Mouse (Mus musculus) midbrain, embryonic 15.5 days (tissue): ENCODE results near the gene Lefty2. TPM values are rescaled to one million over a fixed set of nuclear protein-coding genes. Genes with fewer than 3 reads are reported as not detected.

Experiments
- ATAC-seq: fragments of 200-750 bp; cut with Nextera tagmentation; replicated peaks from 2 replicates; pipeline ENCODE4 v1.8.0; 2017; ENCODE audit warnings: moderate TSS enrichment
- H3K27ac ChIP-seq: fragments of 300-500 bp; sonication (generic); 2 replicates; pipeline ENCODE4 v1.5.1; 2015; ENCODE audit warnings: mild to moderate bottlenecking, inconsistent platforms
- H3K27me3 ChIP-seq: fragments of 300-500 bp; sonication (generic); replicated peaks from 2 replicates; pipeline ENCODE4 v1.6.1; 2015; ENCODE audit warnings: inconsistent platforms
- H3K36me3 ChIP-seq: fragments of 300-500 bp; sonication (generic); replicated peaks from 2 replicates; pipeline ENCODE4 v1.6.1; 2015; ENCODE audit warnings: inconsistent platforms
- H3K4me1 ChIP-seq: fragments of 300-500 bp; sonication (generic); 2 replicates; pipeline ENCODE4 v1.6.1; 2015; ENCODE audit warnings: inconsistent platforms
- H3K4me2 ChIP-seq: fragments of 300-500 bp; sonication (generic); 2 replicates; pipeline ENCODE4 v1.6.1; 2015; ENCODE audit warnings: inconsistent platforms, mild to moderate bottlenecking, moderate library complexity
- H3K4me3 ChIP-seq: fragments of 300-500 bp; sonication (generic); 2 replicates; pipeline ENCODE4 v1.5.1; 2015; ENCODE audit warnings: mild to moderate bottlenecking, inconsistent platforms
- H3K9ac ChIP-seq: fragments of 300-500 bp; sonication (generic); 2 replicates; pipeline ENCODE4 v1.6.1; 2015; ENCODE audit warnings: mild to moderate bottlenecking, inconsistent platforms
- H3K9me3 ChIP-seq: fragments of 300-500 bp; sonication (generic); 2 replicates; pipeline ENCODE4 v1.6.1; 2016; ENCODE audit warnings: inconsistent platforms
- WGBS: fragments of 180-500 bp; shearing (Covaris S2); methylation state at CpG from one replicate; pipeline ENCODE4 v1.1.7; 2015; ENCODE audit warnings: mixed read lengths; 5-methylcytosine and 5-hydroxymethylcytosine counted together
- polyA plus RNA-seq: library from polyadenylated mRNA; unstranded; fragments of >200 nt; fragmentation: Nextera tagmentation; extraction: Ambion mirVana; gene quantifications from 2 replicates; pipeline ENCODE4 v1.2.1, GENCODE M21; 2015

Lefty2 gene
- polyA plus RNA-seq, result 2.4 and 2.5 TPM in 2 replicates

DNA sequence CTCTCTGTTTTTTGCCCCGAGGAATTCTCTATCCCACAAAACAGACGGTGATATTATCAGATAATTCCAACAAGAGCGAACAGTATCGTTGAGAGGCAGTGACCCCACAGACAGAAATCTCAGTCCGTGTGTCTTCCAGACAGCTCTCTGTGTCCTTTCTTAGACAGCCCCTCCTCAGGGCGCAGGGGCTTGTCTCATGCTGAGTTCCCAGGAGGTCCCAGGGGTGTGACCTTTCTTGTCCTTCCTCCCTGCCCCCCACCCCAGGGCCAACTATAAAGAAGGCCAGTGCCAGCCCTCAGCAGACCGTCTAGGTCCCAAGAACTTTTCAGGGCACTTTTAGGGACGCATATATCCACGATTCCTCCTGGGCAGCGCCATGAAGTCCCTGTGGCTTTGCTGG lies at the start of gene Lefty2:
Lefty2 (plus strand) TSS at position 301 of the 400 bp plus-strand sequence.
- 67% methylated on average over 10 of the region's 10 CpGs for WGBS
- Histone ChIP-seq H3K4me2 (0 out of 2 replicates have a peak within 1 kb of the TSS, but pooled peaks have one; percentile 37), H3K4me1 (peaks cover 4% of the 10 kb centered on the region; the same call in 1 of the 2 replicates), H3K27me3 (peaks cover 30% of the 10 kb centered on the region), H3K9ac (no peak within 1 kb of the TSS), H3K9me3 (no peaks in the 10 kb centered on the region), H3K27ac (no peak within 1 kb of the TSS), H3K4me3 (no peak within 1 kb of the TSS), H3K36me3 (no peaks in the 10 kb centered on the region)
- no peak for ATAC-seq

DNA sequence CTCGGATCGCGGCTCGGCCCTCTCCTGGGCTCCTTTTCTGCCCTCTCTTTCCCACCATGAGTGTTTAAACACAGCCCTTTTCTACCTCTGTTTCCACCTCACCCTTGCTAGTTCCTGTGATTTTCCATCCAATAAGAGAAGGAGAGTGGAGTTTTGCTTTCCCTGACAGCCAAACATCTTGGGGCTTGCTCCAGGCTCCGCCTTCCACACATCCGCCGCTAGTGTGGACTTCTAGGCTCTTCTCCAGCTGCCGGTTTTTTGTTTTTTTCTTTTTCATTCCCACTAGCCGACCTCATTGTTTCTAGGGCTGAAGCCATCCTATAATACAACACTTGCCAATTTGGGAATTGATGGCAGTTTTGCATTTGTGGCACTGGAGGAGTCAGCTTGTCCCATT lies 44.8 kb upstream of the Lefty2 start:
- Histone ChIP-seq H3K27me3 (no peaks in the 10 kb centered on the region), H3K36me3 (no peaks in the 10 kb centered on the region), H3K4me1 (peaks cover 46% of the 10 kb centered on the region), H3K9me3 (no peaks in the 10 kb centered on the region), H3K4me2 (peak overlapping the region; percentile 55), H3K9ac (peak overlapping the region; percentile 48), H3K27ac (peak overlapping the region; percentile 99), H3K4me3 (peak overlapping the region; percentile 29)
- ATAC-seq, result peak; percentile 72
- under 1% methylated on average over 9 of the region's 9 CpGs for WGBS

DNA sequence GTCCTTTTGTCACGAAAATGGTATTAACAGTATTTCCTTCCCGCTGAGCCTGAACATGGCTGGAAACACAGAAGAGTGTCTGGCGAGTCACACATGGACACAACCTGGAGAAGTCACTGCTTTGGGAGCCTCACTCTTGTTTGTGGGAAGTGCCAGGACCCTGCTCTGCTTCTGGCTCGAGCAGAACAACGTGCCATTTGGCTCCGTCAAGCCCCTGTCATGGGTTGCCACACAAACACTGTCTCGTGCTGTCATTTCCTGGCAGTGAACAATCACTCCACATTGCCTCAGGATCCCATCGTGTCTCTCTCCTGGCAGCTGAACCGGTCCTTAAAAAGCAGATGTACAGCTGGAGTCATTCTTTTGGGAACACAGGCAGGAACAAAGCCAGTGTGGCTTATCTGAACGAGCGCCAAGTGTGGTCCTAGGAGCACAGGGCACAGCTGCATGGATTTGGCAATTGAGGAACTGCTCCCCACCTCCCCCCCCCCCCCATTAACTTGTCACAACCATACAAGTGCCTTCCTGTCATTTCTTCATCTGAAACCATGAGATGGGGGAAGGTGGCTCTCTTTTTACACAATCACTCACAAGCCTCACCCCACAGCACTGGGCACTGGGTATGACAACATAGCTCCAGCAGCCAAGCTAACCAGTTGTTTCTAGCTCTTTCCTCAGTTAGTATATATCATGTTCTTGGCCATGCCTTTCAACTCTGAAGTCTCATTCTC lies 44.2 kb upstream of the Lefty2 start:
- peak overlapping the region; percentile 55 for H3K4me2 ChIP-seq
- no peaks in the 10 kb centered on the region for H3K9me3 ChIP-seq
- no peaks in the 10 kb centered on the region for H3K27me3 ChIP-seq
- peak overlapping the region; percentile 48 for H3K9ac ChIP-seq
- H3K4me3 ChIP-seq, result peak overlapping the region; percentile 29
- ATAC-seq, result peak; percentile 29
- peaks cover 46% of the 10 kb centered on the region for H3K4me1 ChIP-seq
- peak overlapping the region; percentile 99 for H3K27ac ChIP-seq
- 4% methylated on average over 11 of the region's 11 CpGs for WGBS
- H3K36me3 ChIP-seq, result no peaks in the 10 kb centered on the region

DNA sequence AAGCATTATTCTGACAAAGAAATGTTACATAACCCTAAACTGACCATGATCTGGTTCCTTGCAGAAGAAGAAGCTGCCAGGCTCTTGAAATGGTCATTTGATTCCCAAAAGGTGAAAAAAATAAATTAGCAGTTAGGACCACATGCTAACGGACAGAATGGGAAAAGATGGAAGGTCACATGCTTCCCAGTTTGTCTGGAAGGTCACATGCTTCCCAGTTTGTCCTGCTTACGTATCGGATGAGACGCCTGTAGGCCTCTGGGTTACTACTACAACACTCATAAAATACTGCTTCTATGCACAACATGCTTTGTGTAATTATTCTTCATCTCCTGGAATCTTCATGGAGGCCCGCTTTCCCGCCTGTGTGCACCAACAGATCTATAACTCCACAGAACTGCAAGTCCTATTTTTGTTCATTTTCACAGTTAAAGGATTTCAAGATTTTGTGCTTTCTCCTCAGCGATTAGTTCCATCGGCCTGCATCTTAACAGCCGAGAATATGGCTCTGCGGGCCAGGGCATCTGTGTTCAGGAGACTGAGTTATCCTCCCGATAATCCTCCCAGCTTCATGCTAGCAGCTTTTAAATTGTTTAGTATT lies 43.1 kb upstream of the Lefty2 start:
- WGBS, result 18% methylated on average over 11 of the region's 11 CpGs
- no peaks in the 10 kb centered on the region for H3K9me3 ChIP-seq
- no peak for ATAC-seq

DNA sequence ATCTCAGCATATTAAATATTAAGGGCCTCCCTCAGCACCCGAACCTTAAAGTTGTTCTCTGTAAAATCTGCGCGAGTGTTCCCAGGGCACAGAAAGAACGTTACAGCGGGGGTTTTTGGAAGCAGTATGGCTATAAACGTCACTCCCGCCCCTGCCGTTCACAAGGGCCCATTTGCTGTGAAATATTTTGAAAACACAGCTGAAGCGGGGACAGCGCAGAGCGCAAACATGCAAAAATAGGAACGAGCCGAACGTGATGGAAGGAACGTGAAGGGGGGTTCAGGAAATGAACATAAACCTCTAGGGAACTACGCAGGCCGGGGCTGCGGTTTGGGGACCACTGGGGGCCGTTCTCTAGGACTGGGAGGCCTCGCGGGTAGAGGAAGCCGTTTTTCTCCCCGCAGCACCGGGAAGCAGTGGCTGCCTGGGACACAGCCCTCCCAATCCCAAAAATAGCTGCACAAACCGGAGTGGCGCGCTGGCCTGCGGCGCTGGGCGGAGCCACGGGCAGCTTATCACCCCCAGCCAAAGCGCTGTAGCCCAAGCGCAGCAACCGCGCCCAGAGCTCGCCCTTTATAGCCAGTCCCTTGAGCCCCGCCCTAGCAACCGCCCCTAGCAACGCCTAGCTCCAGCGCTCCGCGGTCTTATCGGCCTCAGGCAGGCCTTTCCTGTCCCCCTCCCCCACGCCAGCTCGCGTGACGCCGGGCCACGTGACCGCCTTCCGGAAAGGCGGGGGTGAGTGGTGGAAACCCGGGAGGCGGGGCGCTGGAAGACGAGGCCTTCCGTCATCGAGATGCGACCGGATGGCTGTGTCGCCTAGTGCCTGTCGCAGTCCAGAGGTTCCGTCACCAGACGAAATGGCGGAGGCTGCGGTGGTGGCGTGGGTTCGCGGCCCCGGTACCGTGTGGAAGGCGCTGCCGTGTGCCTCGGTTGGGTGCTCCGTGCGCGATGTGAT lies 42.3 kb upstream of the Lefty2 start, which contains the start of gene Sde2:
Sde2 (plus strand) TSS at position 812 of the 955 bp plus-strand sequence.
- Histone ChIP-seq H3K27me3 (no peaks in the 10 kb centered on the region), H3K4me1 (peaks cover 46% of the 10 kb centered on the region), H3K27ac (peak within 1 kb of the TSS; percentile 99), H3K9ac (peak within 1 kb of the TSS; percentile 77), H3K9me3 (no peaks in the 10 kb centered on the region), H3K36me3 (no peaks in the 10 kb centered on the region), H3K4me3 (peak within 1 kb of the TSS; percentile 75), H3K4me2 (peak within 1 kb of the TSS; percentile 75)
- under 1% methylated on average over 77 of the region's 77 CpGs for WGBS
- peak; percentile 95 for ATAC-seq

More for the DNA sequence above, 43.1 kb upstream of the Lefty2 start:
- H3K9ac ChIP-seq, result peak overlapping the region; percentile 77
- peak overlapping the region; percentile 99 for H3K27ac ChIP-seq
- peak overlapping the region; percentile 75 for H3K4me3 ChIP-seq
- H3K27me3 ChIP-seq, result no peaks in the 10 kb centered on the region
- peak overlapping the region; percentile 75 for H3K4me2 ChIP-seq
- H3K36me3 ChIP-seq, result no peaks in the 10 kb centered on the region
- peaks cover 46% of the 10 kb centered on the region for H3K4me1 ChIP-seq

DNA sequence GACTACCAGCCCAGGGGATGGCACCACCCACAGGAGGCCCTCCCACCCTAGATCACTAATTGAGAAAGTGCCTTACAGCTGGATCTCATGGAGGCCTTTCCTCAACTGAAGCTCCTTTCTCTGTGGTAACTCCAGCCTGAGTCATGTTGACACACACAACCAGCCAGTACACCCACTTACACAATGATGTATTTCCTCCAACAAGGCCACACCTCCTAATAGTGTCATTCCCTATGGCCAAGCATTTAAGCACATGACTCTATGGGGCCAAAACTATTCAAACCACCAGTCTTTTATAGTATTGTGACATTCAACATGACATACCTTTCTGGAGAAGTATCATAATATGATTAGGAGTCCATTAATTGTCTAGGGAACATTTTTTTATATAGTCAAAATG lies 34.1 kb upstream of the Lefty2 start:
- Histone ChIP-seq H3K27ac (no peak overlapping the region), H3K4me2 (no peak overlapping the region), H3K36me3 (peaks cover 49% of the 10 kb centered on the region), H3K4me1 (no peaks in the 10 kb centered on the region), H3K9ac (no peak overlapping the region), H3K9me3 (no peaks in the 10 kb centered on the region), H3K27me3 (no peaks in the 10 kb centered on the region), H3K4me3 (no peak overlapping the region)
- no peak for ATAC-seq

DNA sequence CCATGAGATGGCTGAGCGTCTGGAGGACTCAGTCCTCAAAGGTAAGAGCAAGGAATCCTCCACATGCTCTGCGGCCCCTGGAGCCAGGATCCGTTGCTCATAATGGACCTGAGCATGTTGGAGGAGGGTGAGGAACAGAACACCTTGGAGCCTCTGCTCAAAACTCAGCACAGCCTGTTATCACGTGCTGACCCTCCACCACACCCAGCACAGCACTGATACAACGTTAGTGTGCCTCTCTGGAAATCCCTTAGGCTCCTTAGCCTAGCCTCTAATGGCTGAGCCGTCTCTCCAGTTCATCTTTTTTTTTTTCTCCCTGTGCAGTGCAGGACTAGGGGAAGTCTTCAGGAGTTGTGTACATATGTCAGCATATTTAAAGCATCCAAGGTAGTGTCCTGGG lies 32.9 kb upstream of the Lefty2 start:
- 92% methylated on average over 6 of the region's 6 CpGs for WGBS
- Histone ChIP-seq H3K27me3 (no peaks in the 10 kb centered on the region), H3K9me3 (no peaks in the 10 kb centered on the region), H3K36me3 (peaks cover 55% of the 10 kb centered on the region), H3K4me3 (no peak overlapping the region), H3K4me1 (no peaks in the 10 kb centered on the region), H3K27ac (no peak overlapping the region), H3K9ac (no peak overlapping the region), H3K4me2 (no peak overlapping the region)
- no peak for ATAC-seq

DNA sequence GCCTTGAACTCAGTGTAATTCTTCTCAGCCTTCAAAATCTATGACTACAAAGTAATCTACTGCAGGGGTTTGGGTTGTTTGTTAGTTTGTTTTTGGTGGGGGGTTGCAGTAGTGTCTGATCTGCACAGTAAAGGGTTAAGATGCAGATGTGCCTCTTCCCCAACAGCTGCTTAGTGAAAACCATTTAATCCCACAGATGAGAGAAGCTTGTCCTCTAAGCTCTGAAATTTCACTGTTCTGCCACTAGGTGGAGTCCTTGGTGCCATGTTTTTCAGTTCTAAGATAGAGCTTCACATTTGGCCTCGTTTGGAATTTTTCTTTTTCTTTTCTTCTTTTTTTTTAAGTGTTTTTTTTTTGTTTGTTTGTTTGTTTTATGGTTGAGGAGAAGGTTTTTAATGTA lies 29.3 kb upstream of the Lefty2 start:
- H3K9ac ChIP-seq, result no peak overlapping the region
- peaks cover 55% of the 10 kb centered on the region for H3K36me3 ChIP-seq
- H3K27me3 ChIP-seq, result no peaks in the 10 kb centered on the region
- H3K9me3 ChIP-seq, result no peaks in the 10 kb centered on the region
- 20% methylated on average over 1 of the region's 1 CpGs for WGBS
- H3K4me3 ChIP-seq, result no peak overlapping the region
- no peak overlapping the region for H3K27ac ChIP-seq
- ATAC-seq, result no peak
- no peak overlapping the region for H3K4me2 ChIP-seq
- H3K4me1 ChIP-seq, result no peaks in the 10 kb centered on the region

DNA sequence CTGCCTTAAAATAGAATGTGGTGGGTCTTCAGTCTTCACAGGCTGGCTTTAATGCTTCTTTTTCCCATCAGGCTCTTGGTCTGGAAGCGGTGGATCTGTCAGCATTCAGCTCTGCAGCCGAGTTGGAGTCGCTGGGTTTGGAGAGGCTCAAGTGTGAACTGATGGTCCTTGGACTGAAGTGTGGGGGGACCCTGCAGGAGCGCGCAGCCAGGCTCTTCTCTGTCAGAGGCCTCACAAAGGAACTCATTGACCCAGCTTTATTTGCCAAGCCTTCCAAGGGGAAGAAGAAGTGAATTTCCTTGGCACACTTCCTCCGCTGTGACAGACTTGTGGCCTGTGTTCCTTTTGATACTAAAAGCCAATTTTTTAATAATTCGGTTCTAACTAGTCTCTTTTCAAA lies 26.9 kb upstream of the Lefty2 start:
- H3K4me2 ChIP-seq, result no peak overlapping the region

DNA sequence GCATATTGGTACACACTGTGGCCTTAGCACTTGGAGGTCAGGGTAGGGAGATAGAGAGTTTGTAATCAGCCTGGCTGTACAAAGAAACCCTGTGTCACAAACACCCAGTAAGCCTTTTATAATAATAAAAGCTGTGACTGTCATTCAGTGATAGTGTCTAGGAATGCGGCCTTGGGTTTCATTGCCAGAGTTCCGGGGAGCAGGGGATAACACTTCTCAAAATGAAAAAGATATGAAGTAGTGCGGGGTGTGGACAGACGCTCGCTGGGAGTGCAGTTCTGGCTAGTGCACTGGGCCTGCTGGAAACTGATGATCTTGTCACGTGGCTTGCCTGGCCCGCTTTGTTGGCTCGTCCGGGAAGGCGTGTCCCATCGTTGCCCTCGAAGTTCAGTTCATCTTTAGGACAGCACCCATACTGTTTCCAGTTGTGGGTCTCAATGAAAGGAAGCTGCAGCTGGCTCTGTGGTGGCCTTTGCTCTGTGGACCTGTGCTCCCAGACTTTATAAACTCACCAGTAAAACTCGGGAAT lies 22.7 kb upstream of the Lefty2 start:
- no peaks in the 10 kb centered on the region for H3K9me3 ChIP-seq
- ATAC-seq, result no peak
- H3K4me2 ChIP-seq, result no peak overlapping the region
- H3K9ac ChIP-seq, result no peak overlapping the region
- no peak overlapping the region for H3K4me3 ChIP-seq
- no peaks in the 10 kb centered on the region for H3K4me1 ChIP-seq
- no peak overlapping the region for H3K27ac ChIP-seq
- peaks cover 19% of the 10 kb centered on the region; the same call in 1 of the 2 replicates for H3K36me3 ChIP-seq
- 81% methylated on average over 13 of the region's 13 CpGs for WGBS
- H3K27me3 ChIP-seq, result no peaks in the 10 kb centered on the region

More for the DNA sequence above, 26.9 kb upstream of the Lefty2 start:
- Histone ChIP-seq H3K4me3 (no peak overlapping the region), H3K27me3 (no peaks in the 10 kb centered on the region), H3K4me1 (no peaks in the 10 kb centered on the region), H3K9ac (no peak overlapping the region), H3K9me3 (no peaks in the 10 kb centered on the region), H3K36me3 (peaks cover 40% of the 10 kb centered on the region; the same call in 1 of the 2 replicates), H3K27ac (no peak overlapping the region)
- WGBS, result 89% methylated on average over 7 of the region's 7 CpGs
- no peak for ATAC-seq

DNA sequence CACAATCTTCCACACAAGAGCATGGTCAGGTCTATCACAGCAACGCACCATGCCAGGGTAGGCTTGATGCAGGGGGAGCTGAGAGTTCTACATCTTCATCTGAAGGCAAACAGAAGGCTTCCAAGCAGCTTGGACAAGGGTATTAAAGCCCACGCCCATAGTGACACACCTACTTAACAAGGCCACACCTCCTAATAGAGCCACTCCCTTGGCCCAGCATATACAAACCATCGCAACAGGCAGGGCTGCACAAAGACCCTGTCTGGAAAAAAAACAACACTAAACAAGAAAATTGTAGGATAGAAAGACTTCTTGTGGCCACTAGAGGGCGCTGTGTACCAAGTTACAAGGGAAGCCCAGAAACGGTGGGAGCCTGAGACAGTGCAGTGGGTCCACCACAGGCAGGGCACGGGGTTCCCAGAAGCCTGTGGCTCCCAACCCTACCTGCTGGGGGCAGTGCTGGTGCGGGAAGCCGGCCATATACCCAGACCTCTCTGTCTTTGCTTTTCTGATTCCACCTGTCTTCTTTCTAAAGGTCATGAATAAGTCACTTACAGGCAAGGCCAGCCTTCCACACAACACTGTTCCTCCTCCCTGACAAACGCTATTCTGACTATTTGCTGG lies 18.9 kb upstream of the Lefty2 start:
- no peak for ATAC-seq
- 20% methylated on average over 9 of the region's 9 CpGs for WGBS

More for the DNA sequence above, 18.9 kb upstream of the Lefty2 start:
- H3K27me3 ChIP-seq, result no peaks in the 10 kb centered on the region
- no peak overlapping the region for H3K27ac ChIP-seq
- no peaks in the 10 kb centered on the region for H3K4me1 ChIP-seq
- no peak overlapping the region for H3K9ac ChIP-seq
- no peak overlapping the region for H3K4me3 ChIP-seq
- H3K9me3 ChIP-seq, result no peaks in the 10 kb centered on the region
- no peaks in the 10 kb centered on the region for H3K36me3 ChIP-seq
- H3K4me2 ChIP-seq, result no peak overlapping the region
